Mouse (Mus musculus) urinary bladder, adult 2 months (tissue): ENCODE results near the gene Hoxa11. TPM values are rescaled to one million over a fixed set of nuclear protein-coding genes. Genes with fewer than 3 reads are reported as not detected.

Experiments used
- DNase-seq: peaks from one replicate; pipeline ENCODE4 v3.0.0; 2022; ENCODE audit warnings: low spot score
- polyA plus RNA-seq: library from polyadenylated mRNA; depleted of rRNA; stranded (reverse); fragments of >200 nt; gene quantifications from 2 replicates; pipeline ENCODE4 v1.2.3, GENCODE M21; 2012; rRNA removed

Gene Hoxa11
- 25.4 and 29.2 TPM in 2 replicates for polyA plus RNA-seq

- DNase-seq, result peak; percentile 65
These were observed at the start of gene Hoxa11 for GRCm38 (mm10) chr6:52245757-52246142. Gene Hoxa11 (minus strand): TSS chr6:52245810.

DNA sequence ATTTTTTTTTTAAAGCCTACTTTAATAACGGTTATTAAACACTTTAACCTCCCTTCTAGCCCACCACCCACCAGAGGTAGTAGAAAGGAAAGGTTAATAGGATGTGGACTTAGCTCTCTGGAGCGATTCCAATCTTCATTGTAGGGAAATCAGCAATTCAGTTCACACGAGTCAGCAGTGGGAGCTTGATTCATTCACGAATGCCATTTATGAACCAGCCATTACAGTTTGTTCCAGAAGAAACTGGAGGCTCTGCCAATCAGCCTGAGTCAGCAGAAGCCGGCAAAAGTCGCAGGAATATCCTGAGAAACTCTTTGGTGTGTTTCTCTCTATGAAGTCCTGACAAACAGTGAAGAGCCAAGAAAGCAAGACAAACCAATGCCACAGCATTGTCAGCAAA lies 49.0 kb upstream of the Hoxa11 start:
- no peak for DNase-seq

- DNase-seq, result no peak
These were observed 46.7 kb upstream of the Hoxa11 start for GRCm38 (mm10) chr6:52292328-52292727.

DNA sequence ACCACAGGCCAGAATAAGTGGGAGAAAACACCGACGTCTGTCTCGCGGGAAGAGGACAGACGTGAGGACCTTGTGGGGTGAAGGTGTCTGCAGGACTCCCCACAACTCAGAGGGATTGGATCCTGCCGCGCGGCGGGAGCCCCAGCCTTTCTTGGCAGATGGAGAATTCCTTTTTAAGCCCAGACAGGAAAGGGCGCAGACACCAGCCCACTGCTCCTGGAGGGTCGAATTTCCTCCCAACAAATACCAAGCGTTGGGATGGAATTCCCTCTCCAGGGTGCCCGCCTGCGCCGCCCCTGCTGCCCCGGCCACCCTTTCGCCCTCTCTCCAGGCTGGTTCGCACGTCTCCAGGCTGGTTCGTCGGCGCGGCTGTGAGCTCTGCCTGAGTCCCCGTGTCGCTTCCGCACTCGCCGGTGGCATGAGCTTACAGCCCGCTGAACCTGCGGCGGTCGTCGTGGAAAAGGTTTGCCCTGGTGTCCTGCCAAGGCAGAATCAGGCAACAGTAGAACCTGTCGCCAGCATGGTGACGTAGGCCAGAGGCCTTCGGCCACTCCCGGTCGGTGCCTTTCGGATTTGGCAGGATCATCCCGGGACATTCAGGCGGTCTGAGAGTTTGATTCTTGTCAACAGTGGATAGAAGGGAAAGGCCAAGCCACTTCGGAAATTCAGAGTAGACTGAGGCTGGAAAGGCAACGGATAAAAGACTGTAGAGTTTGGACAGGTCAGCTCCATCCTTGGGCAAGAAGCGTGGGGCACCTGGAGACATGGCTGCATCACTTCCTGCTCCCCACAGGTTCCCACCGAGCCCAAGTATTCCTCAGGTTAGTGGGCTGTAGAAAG lies 45.6 kb upstream of the Hoxa11 start:
- DNase-seq, result no peak

DNA sequence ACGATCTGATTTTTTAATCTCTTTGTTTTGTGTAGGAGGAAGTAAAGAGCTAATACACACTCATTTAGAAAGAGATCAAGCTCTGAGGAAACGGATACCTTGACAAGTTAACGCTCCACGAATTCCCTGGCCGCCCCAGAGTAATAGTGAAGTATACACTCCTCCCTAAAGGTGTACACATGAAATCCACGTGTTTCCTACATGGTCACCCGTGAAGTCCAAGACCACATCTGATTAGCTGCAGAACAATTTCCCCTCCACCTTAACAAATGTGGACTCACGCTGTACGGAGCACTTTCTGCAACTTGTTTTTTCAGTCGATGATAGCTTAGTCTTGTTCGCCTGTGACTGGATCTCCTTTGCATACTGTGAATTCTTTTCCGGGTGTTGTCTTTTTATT lies 44.6 kb upstream of the Hoxa11 start:
- no peak for DNase-seq

GRCm38 (mm10) chr6:52283896-52284295 lies 38.3 kb upstream of the Hoxa11 start:
- no peak for DNase-seq

GRCm38 (mm10) chr6:52281084-52281483 lies 35.5 kb upstream of the Hoxa11 start:
- DNase-seq, result no peak

DNA sequence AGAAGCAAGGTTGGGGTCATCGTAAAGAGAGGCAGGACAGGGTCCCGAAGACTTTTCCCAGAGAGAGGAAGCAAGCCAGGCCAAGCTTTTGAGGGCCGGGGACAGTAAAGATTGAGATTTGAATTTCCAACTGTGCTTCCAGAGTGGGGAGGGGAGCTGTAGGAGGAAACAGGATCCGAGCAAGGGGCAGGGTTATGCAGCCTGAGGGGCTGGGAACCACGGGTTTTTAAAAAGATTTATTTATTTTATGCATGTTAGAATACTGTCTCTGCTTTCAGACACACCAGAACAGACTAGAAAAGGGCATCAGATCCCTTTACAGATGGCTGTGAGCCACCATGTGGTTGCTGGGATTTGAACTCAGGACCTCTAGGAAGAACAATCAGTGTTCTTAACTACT lies 31.3 kb upstream of the Hoxa11 start:
- no peak for DNase-seq

DNA sequence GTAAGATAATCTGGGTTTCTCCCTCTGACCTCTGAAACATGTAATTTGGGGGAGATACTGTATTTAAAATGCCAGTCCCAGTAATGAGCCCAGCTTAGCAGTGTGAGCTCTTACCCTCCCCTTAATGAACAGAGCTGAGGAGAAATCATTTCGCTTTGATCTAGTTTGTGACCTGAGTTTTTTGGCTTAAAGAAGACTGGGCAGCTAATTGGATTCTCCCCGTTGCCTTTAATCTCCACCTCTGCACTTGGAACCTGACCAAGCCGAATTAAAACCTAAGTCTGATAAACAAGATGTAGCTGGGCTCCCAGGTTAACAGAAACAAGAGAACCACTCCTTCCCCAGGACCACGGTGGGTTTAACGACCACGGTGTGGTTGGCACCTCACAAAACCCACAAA lies 30.8 kb upstream of the Hoxa11 start:
- DNase-seq, result no peak

DNA sequence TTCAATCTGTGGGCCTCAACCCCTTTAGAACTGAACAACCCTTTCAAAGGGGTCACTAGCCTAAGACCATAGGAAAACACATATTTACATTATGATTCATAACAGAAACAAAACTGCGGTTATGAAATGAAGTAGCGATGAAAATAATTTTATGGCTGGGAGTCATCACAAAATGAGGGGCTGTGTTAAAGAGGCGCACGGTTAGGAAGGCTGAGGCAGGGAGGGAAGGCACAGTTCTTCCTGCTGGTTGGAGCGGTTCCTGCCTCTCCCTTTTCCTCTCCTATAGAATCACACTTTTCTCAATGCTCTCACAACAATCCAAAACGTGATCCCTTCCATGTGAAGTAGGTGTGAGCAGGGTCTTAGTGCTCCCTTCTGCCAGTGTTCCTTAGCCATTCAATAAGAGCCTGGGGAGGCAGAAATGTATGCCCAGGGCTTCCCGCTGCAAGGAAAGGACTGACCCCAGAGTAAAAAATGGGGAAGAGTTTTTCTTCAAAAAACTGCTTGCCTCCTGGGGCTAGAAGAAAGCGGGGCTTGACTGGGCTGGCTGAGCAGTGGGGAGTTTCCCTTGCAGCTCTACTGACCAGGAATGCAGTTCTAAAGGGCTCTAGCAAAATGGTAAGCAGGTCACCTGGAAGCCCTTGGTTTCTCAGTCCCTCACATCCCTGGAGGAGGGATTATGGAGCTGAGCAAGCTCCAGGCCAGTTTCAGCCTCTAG lies 30.1 kb upstream of the Hoxa11 start:
- DNase-seq, result no peak

GRCm38 (mm10) chr6:52274576-52274975 lies 29.0 kb upstream of the Hoxa11 start:
- DNase-seq, result no peak

- no peak for DNase-seq
These were observed 28.2 kb upstream of the Hoxa11 start for GRCm38 (mm10) chr6:52273656-52274280.

GRCm38 (mm10) chr6:52272766-52273655 lies 27.4 kb upstream of the Hoxa11 start:
- DNase-seq, result no peak

DNA sequence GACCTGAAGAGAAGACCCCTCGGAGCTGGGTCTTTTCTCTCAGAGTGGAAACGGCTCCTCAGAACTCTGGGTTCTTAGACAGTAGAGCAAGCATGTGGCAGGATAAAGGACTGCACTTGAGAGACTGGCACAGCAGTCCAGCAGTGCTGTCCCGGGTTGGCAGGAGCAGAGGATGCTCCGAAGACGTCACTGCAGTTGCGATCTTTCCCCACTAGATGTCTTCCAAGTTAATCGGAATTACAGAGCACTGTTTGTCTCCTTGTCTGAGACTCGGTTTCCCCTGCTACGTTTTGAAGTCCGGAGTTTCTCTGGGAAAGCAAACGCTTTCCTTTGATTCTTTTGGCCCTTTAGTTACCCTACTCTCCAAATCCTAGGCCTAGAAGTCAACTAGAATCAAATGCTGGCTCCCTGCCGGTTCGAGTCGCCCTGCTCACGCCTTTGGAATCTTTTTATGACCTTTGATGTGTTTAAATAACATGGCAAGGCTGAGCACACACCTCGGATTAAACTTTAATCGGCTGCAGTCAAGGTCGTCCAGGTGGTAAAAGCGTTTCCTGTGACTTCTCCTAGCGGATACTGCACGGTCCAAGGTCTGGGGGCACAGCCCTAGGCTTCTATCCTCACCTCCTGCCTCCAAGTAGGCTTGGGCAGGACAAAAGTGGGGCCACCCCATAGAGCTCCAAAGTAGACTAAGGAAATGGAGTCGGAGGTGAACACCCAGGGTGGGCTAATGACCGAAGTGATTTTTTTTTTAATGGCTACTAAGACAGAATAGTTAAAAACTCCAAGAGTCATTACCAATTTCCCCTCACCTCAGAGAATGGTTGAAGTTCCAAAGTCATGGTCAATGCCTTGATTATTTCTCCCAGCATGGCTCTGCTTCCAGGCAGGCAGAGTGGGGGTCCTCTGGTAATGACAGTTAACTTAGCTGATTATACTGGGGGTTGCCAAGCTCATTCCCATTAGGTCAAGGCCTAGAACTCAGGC lies 25.2 kb upstream of the Hoxa11 start:
- DNase-seq, result no peak

DNA sequence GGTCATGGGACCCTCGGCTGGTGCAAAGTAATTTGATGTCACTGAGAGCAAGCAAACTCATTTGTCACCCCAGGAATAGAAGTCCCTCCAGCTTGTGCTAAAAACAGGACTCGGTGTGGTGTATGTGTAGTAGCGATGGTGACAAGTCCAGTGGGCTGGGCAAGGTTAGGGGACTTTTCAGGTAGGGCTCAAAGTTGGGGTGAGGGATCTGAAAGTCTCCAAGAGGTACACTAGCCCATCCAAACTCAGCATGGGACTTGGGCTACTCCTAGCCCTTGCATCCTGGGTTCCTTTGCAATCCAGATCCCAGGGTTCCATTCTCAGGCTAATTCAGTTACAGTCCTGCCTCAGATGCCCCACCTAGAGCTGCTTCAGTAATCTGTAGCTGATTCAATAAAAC lies 23.1 kb upstream of the Hoxa11 start:
- no peak for DNase-seq

- no peak for DNase-seq
These were observed 22.7 kb upstream of the Hoxa11 start for GRCm38 (mm10) chr6:52268341-52268740.

DNA sequence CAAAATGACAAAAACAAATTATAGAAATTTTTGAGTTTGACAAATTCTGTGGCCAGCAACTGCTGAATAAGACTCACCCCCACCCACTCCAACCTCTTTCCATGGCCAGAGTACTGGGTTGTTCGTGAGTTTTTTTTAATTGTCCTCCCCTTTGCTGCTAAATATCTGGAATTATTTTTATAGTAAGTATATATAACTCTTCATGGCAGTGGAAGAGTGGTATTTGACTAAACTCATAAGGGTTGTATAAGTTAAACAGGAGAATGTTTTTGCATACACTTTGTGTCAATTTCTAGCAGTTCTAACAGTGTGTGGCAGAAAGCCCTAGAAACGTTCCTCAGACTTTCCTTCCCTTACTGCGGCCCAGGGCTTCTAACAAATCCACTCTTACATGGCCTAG lies 22.1 kb upstream of the Hoxa11 start:
- DNase-seq, result no peak

- no peak for DNase-seq
These were observed 21.6 kb upstream of the Hoxa11 start for GRCm38 (mm10) chr6:52267221-52267620.

DNA sequence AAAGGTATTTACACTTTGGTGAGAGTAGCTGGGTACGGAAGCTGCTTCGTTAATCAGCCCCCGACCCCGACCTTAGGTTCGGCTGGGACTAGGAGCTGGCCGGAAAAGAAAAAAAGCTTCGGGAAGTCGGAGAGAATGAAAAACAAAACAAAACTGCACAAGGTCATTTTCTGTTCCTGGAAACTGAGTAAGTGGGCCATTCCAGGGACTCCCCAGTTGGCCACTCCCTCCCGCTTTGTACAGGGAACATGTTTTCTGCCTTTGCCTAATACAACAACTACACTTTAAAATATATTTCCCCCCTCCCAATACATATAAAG lies 21.0 kb upstream of the Hoxa11 start:
- no peak for DNase-seq

- DNase-seq, result no peak
These were observed 20.5 kb upstream of the Hoxa11 start for GRCm38 (mm10) chr6:52265913-52266665.
